Mouse (Mus musculus) testis, adult 10 weeks (tissue): ENCODE results near the gene Ifna4. TPM values are rescaled to one million over a fixed set of nuclear protein-coding genes. Genes with fewer than 3 reads are reported as not detected.

Source experiments
- polyA plus RNA-seq: library from polyadenylated mRNA; stranded (reverse); fragments of 350-450 nt; fragmentation: Illumina TruSeq; extraction: RNeasy Lipid Tissue Mini Kit (QIAGEN cat#74804); gene quantifications from one replicate; pipeline ENCODE4 v1.2.3, GENCODE M21; 2014; ENCODE audit warnings: low read depth, low replicate concordance

Gene Ifna4
- not detected for polyA plus RNA-seq

GRCm38 (mm10) chr4:88841438-88841911 lies at the start of gene Ifna4:
Gene Ifna4 (plus strand): TSS chr4:88841861.

GRCm38 (mm10) chr4:88793936-88794675 lies 47.6 kb upstream of the Ifna4 start, which contains the start of gene Gm13275:
Gene Gm13275 (plus strand): TSS chr4:88794487.

GRCm38 (mm10) chr4:88797097-88797496 lies 44.6 kb upstream of the Ifna4 start, which contains the start of gene Gm13279:
Gene Gm13279 (plus strand): TSS chr4:88797397.

GRCm38 (mm10) chr4:88799365-88799764 lies 42.3 kb upstream of the Ifna4 start, which contains the start of gene Gm13285:
Gene Gm13285 (plus strand): TSS chr4:88799665.

GRCm38 (mm10) chr4:88802954-88803353 lies 38.7 kb upstream of the Ifna4 start, which contains the start of gene Gm13287:
Gene Gm13287 (plus strand): TSS chr4:88803254.

DNA sequence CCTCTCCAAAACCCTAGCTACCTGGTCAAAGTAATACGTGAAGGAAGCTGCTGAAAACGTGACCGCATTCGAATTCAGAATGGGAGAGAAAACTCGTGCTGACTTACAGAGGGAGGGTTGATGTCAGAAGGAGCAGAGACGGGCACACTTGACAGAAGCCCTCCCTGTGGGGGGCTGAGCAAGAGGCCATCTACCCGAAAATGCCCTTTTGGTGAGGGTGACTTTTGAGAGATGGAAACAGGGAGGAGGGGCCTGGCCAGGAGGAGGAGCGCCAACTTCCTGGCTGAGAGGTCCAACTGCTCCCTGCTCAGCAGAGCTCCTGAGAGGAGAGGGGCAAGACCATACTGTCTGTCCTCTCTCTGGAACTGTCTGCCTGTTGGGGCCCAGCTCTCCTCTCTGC lies 36.4 kb upstream of the Ifna4 start, which contains the start of gene Gm13288:
Gene Gm13288 (plus strand): TSS at position 301 of the 400 bp plus-strand sequence.

DNA sequence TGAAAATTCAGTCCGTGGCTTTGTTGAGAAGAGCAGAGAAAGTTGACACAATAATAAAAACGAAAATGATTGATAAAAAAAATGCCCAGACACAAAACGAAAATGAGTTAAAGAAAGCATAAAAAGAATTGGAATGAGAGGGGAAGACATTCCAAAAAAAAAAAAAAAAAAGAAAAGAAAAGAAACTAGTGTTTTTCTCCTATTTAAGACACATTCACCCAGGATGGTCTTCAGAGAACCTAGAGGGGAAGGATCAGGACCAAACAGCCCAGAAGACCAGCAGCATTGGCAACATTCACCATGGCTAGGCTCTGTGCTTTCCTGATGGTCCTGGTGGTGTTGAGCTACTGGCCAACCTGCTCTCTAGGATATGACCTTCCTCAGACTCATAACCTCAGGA lies 25.7 kb upstream of the Ifna4 start, which contains the start of gene Ifna7:
Gene Ifna7 (plus strand): TSS at position 301 of the 400 bp plus-strand sequence.

DNA sequence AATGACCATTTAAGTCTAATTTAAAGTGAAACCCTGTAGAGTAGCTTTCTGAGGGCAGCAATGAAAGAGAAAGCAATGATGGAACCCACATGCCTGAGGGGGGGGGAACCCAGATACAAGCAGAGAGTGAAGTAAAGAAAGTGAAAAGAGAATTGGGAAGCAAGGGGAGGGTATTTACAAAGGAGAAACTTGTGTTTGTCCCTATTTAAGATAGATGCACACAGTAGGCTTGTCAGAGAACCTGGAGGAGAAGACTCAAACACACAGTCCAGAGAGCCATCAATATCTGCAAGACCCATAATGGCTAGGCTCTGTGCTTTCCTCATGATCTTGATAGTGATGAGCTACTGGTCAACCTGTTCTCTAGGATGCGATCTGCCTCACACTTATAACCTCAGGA lies 22.0 kb upstream of the Ifna4 start, which contains the start of gene Ifna11:
Gene Ifna11 (plus strand): TSS at position 301 of the 400 bp plus-strand sequence.

GRCm38 (mm10) chr4:88827116-88827515 lies 14.5 kb upstream of the Ifna4 start, which contains the start of gene Ifna6:
Gene Ifna6 (plus strand): TSS chr4:88827416.

GRCm38 (mm10) chr4:88835225-88835624 lies 6.4 kb upstream of the Ifna4 start, which contains the start of gene Ifna5:
Gene Ifna5 (plus strand): TSS chr4:88835525.

DNA sequence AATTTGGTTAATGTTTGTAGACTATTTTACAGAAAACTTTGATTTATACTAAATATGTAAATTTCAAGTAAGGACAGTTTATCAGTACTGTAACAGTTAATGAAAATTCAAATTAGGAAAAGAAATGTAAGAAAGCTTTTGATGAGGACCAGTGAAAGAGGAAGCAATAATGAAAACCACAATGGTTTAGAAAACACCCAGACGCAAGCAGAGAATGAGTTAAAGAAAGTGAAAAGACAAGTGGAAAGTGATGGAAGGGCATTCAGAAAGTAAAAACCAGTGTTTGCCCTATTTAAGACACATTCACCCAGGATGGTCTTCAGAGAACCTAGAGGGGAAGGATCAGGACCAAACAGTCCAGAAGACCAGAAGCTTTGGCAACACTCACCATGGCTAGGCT lies 8.0 kb downstream of the Ifna4 start, which contains the start of gene Ifna1:
Gene Ifna1 (plus strand): TSS at position 390 of the 400 bp plus-strand sequence.

GRCm38 (mm10) chr4:88880101-88880500 lies 38.4 kb downstream of the Ifna4 start, which contains the start of gene Ifne:
Gene Ifne (minus strand): TSS chr4:88880201.

Other genes starting within 250 kb of the Ifna4 start
- not detected for gene Ifna9, start 249.5 kb upstream of the Ifna4 start, polyA plus RNA-seq
- not detected for gene Ifna12, start 238.5 kb upstream of the Ifna4 start, polyA plus RNA-seq
- not detected for gene C87499, start 207.4 kb upstream of the Ifna4 start, polyA plus RNA-seq
- gene Ifna13, start 197.4 kb upstream of the Ifna4 start, polyA plus RNA-seq: not detected
- not detected for gene Ifna16, start 164.9 kb upstream of the Ifna4 start, polyA plus RNA-seq
- not detected for gene Ifna2, start 157.9 kb upstream of the Ifna4 start, polyA plus RNA-seq
- not detected for gene Ifnab, start 150.5 kb upstream of the Ifna4 start, polyA plus RNA-seq
- not detected for gene Gm26566, start 120.1 kb upstream of the Ifna4 start, polyA plus RNA-seq
- gene Klhl9, start 119.4 kb upstream of the Ifna4 start, polyA plus RNA-seq: 41.4 TPM
- gene Gm13271, start 87.0 kb upstream of the Ifna4 start, polyA plus RNA-seq: not detected
- not detected for gene Gm13283, start 81.7 kb upstream of the Ifna4 start, polyA plus RNA-seq
- gene Gm13290, start 68.0 kb upstream of the Ifna4 start, polyA plus RNA-seq: not detected
- not detected for gene Gm13289, start 64.9 kb upstream of the Ifna4 start, polyA plus RNA-seq
- not detected for gene Gm13272, start 62.0 kb upstream of the Ifna4 start, polyA plus RNA-seq
- gene Ifnz, start 59.7 kb upstream of the Ifna4 start, polyA plus RNA-seq: not detected
- gene Gm13276, start 56.2 kb upstream of the Ifna4 start, polyA plus RNA-seq: not detected
- gene Gm13277, start 53.2 kb upstream of the Ifna4 start, polyA plus RNA-seq: not detected
- gene Gm13278, start 50.3 kb upstream of the Ifna4 start, polyA plus RNA-seq: not detected
- gene Gm13275, start 47.4 kb upstream of the Ifna4 start, polyA plus RNA-seq: not detected
- gene Gm13279, start 44.5 kb upstream of the Ifna4 start, polyA plus RNA-seq: not detected
- gene Gm13285, start 42.2 kb upstream of the Ifna4 start, polyA plus RNA-seq: not detected
- gene Gm13287, start 38.6 kb upstream of the Ifna4 start, polyA plus RNA-seq: not detected
- not detected for gene Gm13288, start 36.3 kb upstream of the Ifna4 start, polyA plus RNA-seq
- not detected for gene Ifna7, start 25.6 kb upstream of the Ifna4 start, polyA plus RNA-seq
- gene Ifna11, start 21.9 kb upstream of the Ifna4 start, polyA plus RNA-seq: not detected
- not detected for gene Ifna6, start 14.4 kb upstream of the Ifna4 start, polyA plus RNA-seq
- gene Ifna5, start 6.3 kb upstream of the Ifna4 start, polyA plus RNA-seq: not detected
- gene Ifna1, start 8.2 kb downstream of the Ifna4 start, polyA plus RNA-seq: not detected
- not detected for gene Ifne, start 38.3 kb downstream of the Ifna4 start, polyA plus RNA-seq